Mouse (Mus musculus): ENCODE measurements around the gene Wdr90. TPM values are rescaled to one million over a fixed set of nuclear protein-coding genes. Genes with fewer than 3 reads are reported as not detected.
A peak's percentile ranks its signal among the peaks of the same experiment; 100 is the strongest.

Gene Wdr90
- polyA plus RNA-seq, 2 experiments, result 7.5 to 18.1 TPM

DNA sequence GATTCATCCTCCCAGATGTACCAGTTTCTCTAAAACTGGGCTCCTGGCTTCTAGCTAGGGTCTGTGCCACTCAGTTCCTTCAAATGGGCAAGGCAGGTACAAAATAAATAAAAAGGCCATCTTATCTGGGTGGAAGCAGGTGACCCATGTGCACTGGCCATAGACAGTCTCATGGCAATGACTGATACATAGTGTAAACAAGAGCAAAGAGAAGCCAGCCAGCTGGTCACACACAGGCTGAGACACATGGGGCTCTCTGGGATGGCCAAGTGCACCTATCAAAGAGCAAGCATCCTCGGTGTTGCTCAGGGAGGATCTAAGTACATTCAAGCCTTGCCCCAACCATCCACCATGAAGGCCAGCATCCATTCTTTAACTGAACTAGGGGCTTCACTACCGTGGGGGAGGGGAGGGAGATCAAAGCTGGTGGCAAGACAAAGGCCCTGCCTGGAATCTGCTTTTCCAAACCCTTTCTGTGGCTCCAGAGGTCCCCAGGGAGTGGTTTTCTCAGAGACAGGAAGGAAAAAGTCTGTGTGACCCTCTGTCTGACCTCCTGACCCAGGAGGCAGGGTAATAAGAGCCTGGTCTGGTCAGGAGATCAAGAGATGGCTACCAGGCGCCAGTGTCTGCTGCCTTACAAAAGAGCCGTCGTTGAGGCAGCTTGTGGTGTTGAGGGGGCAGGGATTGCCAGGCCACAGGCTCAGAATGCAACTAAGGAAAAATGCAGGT, 19.8 kb upstream of the Wdr90 start:
- H3K36me3 ChIP-seq (replicated peaks; ENCODE audit: control insufficient read depth, insufficient read depth, low read depth), result peaks cover 5% of the 10 kb centered on the region; the same call in 1 of the 2 replicates
- H3K27me3 ChIP-seq (ENCODE audit: control insufficient read depth, insufficient read depth, low read length), result no peaks in the 10 kb centered on the region
- no peak for TF ChIP-seq EP300 (IDR thresholded peaks at IDR 0.05; ENCODE audit: low read depth)
- TF ChIP-seq CTCF (IDR thresholded peaks at IDR 0.05; ENCODE audit: low read depth), result no peak
- no peak overlapping the region for H3K9ac ChIP-seq (replicated peaks)
- DNase-seq (ENCODE audit: low read depth in 3 of 3, low spot score in 3 of 3), result no peak
- no peak overlapping the region for H3K27ac ChIP-seq
- no peak overlapping the region for H3K4me3 ChIP-seq (ENCODE audit: insufficient read depth in 1 of 2, low read depth in 2 of 2, low read length in 2 of 2)
- no peak overlapping the region for H3K4me2 ChIP-seq (ENCODE audit: low read depth)
- no peak for ATAC-seq (ENCODE audit: insufficient read depth)
- peaks cover under 1 to 26% of the 10 kb centered on the region in 2 experiments for H3K4me1 ChIP-seq (replicated peaks; ENCODE audit: control insufficient read depth in 2 of 2, insufficient read depth in 2 of 2, low read length in 1 of 2)
- no peaks in the 10 kb centered on the region for H3K9me3 ChIP-seq (ENCODE audit: control insufficient read depth, low read length)
- WGBS (ENCODE audit: insufficient replicate concordance), result 40% methylated on average over 5 of the region's 5 CpGs

DNA sequence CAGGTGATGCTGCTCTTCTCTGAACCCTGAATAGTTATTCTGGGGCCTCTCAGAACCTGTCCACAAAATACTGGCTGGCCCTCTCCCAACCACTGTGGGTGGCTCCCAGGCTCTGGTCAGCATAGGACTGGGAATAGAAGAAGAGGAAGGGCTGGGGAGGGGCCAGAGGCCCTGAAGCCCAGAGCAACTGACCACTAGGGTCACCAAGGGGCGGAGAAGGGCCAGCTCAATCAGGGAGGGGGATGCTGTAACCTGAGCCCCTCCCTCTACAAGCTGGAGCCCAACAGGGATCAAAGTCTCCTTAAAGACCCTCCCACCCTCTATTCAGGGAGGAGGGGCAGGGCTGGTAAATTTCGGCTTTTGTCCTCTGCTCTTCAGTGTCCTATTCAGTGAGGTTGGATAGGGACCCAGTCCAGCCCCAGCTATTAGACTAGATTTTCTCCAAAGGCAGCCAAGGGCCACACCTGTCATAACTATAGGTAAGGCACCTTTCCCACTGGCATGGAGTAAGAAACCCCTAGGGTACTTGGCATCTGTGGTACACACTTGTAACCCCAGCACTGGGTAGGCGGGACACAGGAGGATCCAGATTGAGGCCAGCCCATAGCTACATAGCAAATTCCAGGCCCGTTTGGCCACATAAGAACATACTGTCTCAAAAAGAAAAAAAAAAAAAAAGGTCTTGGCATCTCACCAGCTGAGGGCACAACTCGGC, 19.1 kb upstream of the Wdr90 start, which contains the start of gene Wfikkn1:
Wfikkn1 (minus strand) TSS at position 663 of the 715 bp plus-strand sequence.
- ATAC-seq (ENCODE audit: insufficient read depth), result peak; percentile 19
- H3K27ac ChIP-seq, result no peak within 1 kb of the TSS
- H3K4me2 ChIP-seq (ENCODE audit: low read depth), result no peak within 1 kb of the TSS
- H3K9me3 ChIP-seq (ENCODE audit: control insufficient read depth, low read length), result no peaks in the 10 kb centered on the region
- H3K27me3 ChIP-seq (ENCODE audit: control insufficient read depth, insufficient read depth, low read length), result no peaks in the 10 kb centered on the region
- WGBS (ENCODE audit: insufficient replicate concordance), result 59% methylated on average over 5 of the region's 5 CpGs
- no peak for DNase-seq (ENCODE audit: low read depth in 3 of 3, low spot score in 3 of 3)
- H3K4me3 ChIP-seq (ENCODE audit: insufficient read depth in 1 of 2, low read depth in 2 of 2, low read length in 2 of 2), result no peak within 1 kb of the TSS
- peaks cover 5% of the 10 kb centered on the region; the same call in 1 of the 2 replicates for H3K36me3 ChIP-seq (replicated peaks; ENCODE audit: control insufficient read depth, insufficient read depth, low read depth)
- no peak within 1 kb of the TSS for H3K9ac ChIP-seq (replicated peaks)
- H3K4me1 ChIP-seq (replicated peaks; ENCODE audit: control insufficient read depth in 2 of 2, insufficient read depth in 2 of 2, low read length in 1 of 2), result peaks cover 4 to 26% of the 10 kb centered on the region in 2 experiments
- TF ChIP-seq CTCF (IDR thresholded peaks at IDR 0.05; ENCODE audit: low read depth) (no peak), EP300 (IDR thresholded peaks at IDR 0.05; ENCODE audit: low read depth) (no peak)

DNA sequence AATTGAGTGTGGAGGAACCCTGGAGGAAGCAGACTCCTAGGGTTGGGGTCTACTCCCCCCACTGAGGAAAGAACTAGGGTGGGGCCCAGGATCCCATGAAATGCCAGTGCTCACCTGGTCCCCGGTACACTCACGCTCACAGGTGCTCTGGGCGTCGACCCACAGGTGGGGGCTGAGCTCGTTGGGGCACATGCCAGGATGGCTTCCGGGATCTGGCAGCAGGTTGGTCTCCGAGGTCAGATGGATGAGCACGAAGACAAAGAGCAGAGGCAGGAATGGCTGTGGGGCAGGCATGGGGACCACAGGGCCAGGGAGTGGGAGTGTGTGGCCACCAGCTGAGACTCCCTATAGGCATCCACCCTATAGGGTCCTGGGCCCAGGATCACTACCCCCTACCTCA, 18.4 kb upstream of the Wdr90 start:
- peaks cover 4 to 26% of the 10 kb centered on the region in 2 experiments for H3K4me1 ChIP-seq (replicated peaks; ENCODE audit: control insufficient read depth in 2 of 2, insufficient read depth in 2 of 2, low read length in 1 of 2)
- WGBS (ENCODE audit: insufficient replicate concordance), result 71% methylated on average over 8 of the region's 8 CpGs
- no peak for TF ChIP-seq CTCF (IDR thresholded peaks at IDR 0.05; ENCODE audit: low read depth)
- H3K27ac ChIP-seq, result no peak overlapping the region
- H3K9me3 ChIP-seq (ENCODE audit: control insufficient read depth, low read length), result no peaks in the 10 kb centered on the region
- H3K4me3 ChIP-seq (ENCODE audit: insufficient read depth in 1 of 2, low read depth in 2 of 2, low read length in 2 of 2), result no peak overlapping the region
- H3K27me3 ChIP-seq (ENCODE audit: control insufficient read depth, insufficient read depth, low read length), result no peaks in the 10 kb centered on the region
- H3K9ac ChIP-seq (replicated peaks), result no peak overlapping the region
- DNase-seq (ENCODE audit: low read depth in 3 of 3, low spot score in 3 of 3) (no peak), ATAC-seq (ENCODE audit: insufficient read depth) (no peak)
- H3K36me3 ChIP-seq (replicated peaks; ENCODE audit: control insufficient read depth, insufficient read depth, low read depth), result peaks cover 5% of the 10 kb centered on the region; the same call in 1 of the 2 replicates
- H3K4me2 ChIP-seq (ENCODE audit: low read depth), result no peak overlapping the region

DNA sequence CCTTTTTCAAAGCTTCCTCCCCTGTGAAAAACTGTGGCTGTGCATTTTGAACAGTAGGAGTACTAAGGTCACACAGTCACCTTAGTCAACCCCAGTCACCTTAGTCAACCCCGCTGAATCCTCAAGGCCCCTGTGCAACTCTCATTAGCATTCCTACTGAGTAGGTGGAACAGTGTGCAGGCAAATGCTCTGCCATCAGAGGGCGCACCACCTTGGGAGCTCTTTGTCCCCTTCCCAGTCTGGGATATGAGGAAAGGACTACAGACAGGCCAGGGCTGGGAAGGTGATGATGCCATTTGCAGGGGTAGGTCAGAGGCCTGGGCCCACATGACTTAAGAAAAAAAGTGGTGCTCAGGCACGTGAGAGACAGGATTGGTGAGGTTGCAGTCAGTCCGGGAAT, 18.0 kb upstream of the Wdr90 start:
- Histone ChIP-seq H3K9ac (replicated peaks) (no peak overlapping the region), H3K4me3 (ENCODE audit: insufficient read depth in 1 of 2, low read depth in 2 of 2, low read length in 2 of 2) (no peak overlapping the region), H3K9me3 (ENCODE audit: control insufficient read depth, low read length) (no peaks in the 10 kb centered on the region), H3K4me1 (replicated peaks; ENCODE audit: control insufficient read depth in 2 of 2, insufficient read depth in 2 of 2, low read length in 1 of 2) (peaks cover 4 to 28% of the 10 kb centered on the region in 2 experiments), H3K4me2 (ENCODE audit: low read depth) (no peak overlapping the region), H3K27ac (no peak overlapping the region), H3K36me3 (replicated peaks; ENCODE audit: control insufficient read depth, insufficient read depth, low read depth) (peaks cover 5% of the 10 kb centered on the region; the same call in 1 of the 2 replicates), H3K27me3 (ENCODE audit: control insufficient read depth, insufficient read depth, low read length) (no peaks in the 10 kb centered on the region)
- DNase-seq (ENCODE audit: low read depth in 3 of 3, low spot score in 3 of 3) (no peak), ATAC-seq (ENCODE audit: insufficient read depth) (no peak)
- WGBS (ENCODE audit: insufficient replicate concordance), result 64% methylated on average over 4 of the region's 4 CpGs
- peak; percentile 74 for TF ChIP-seq CTCF (IDR thresholded peaks at IDR 0.05; ENCODE audit: low read depth)
- TF ChIP-seq EP300 (IDR thresholded peaks at IDR 0.05; ENCODE audit: low read depth), result no peak

DNA sequence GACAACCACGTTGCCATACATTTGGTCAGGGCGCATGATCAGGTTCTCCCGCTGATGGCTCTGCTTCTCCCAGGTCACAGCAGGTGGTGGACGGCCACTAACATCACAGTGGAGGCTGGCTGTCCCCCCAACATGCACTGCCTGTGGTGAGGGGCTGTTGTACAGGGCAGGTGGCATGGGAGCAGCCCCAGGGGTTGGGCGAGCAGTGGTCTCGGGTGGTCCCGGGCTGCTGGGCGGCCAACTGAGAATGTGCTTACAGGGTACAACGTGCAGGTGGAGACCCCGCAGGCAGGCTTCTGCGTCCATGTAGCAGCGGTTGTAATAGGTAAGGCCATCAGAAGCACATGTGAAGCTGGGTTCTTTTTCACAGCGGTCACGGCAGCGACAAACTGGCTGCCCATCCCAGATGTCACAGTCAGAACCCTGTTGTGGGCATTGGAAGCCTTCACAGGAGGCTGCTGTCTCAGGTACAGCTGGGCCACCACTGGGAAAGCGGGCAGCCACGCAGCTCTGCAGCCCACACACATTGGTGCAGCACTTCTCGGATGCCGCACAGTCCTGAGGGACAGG, 17.4 kb upstream of the Wdr90 start:
- H3K4me1 ChIP-seq (replicated peaks; ENCODE audit: control insufficient read depth in 2 of 2, insufficient read depth in 2 of 2, low read length in 1 of 2), result peaks cover 4 to 33% of the 10 kb centered on the region in 2 experiments
- no peak for ATAC-seq (ENCODE audit: insufficient read depth)

More for the DNA sequence above, 17.4 kb upstream of the Wdr90 start:
- H3K27me3 ChIP-seq (ENCODE audit: control insufficient read depth, insufficient read depth, low read length), result no peaks in the 10 kb centered on the region
- H3K4me3 ChIP-seq (ENCODE audit: insufficient read depth in 1 of 2, low read depth in 2 of 2, low read length in 2 of 2), result no peak overlapping the region
- H3K9ac ChIP-seq (replicated peaks), result no peak overlapping the region
- H3K9me3 ChIP-seq (ENCODE audit: control insufficient read depth, low read length), result no peaks in the 10 kb centered on the region
- no peak for DNase-seq (ENCODE audit: low read depth in 3 of 3, low spot score in 3 of 3)
- WGBS (ENCODE audit: insufficient replicate concordance), result 85% methylated on average over 19 of the region's 19 CpGs
- H3K4me2 ChIP-seq (ENCODE audit: low read depth), result no peak overlapping the region
- H3K27ac ChIP-seq, result no peak overlapping the region
- no peak for TF ChIP-seq CTCF (IDR thresholded peaks at IDR 0.05; ENCODE audit: low read depth)
- no peak for TF ChIP-seq EP300 (IDR thresholded peaks at IDR 0.05; ENCODE audit: low read depth)
- H3K36me3 ChIP-seq (replicated peaks; ENCODE audit: control insufficient read depth, insufficient read depth, low read depth), result peaks cover 5% of the 10 kb centered on the region; the same call in 1 of the 2 replicates

Measured in liver, embryonic 14.5 days (tissue).